Mouse (Mus musculus): ENCODE data around the gene Pelo. TPM values are rescaled to one million over a fixed set of nuclear protein-coding genes. Genes with fewer than 3 reads are reported as not detected.
A peak's percentile ranks its signal among the peaks of the same experiment; 100 is the strongest.

Gene Pelo
- 10 to 100 TPM; 21.0 to 22.7 TPM for total RNA-seq (2021)

DNA sequence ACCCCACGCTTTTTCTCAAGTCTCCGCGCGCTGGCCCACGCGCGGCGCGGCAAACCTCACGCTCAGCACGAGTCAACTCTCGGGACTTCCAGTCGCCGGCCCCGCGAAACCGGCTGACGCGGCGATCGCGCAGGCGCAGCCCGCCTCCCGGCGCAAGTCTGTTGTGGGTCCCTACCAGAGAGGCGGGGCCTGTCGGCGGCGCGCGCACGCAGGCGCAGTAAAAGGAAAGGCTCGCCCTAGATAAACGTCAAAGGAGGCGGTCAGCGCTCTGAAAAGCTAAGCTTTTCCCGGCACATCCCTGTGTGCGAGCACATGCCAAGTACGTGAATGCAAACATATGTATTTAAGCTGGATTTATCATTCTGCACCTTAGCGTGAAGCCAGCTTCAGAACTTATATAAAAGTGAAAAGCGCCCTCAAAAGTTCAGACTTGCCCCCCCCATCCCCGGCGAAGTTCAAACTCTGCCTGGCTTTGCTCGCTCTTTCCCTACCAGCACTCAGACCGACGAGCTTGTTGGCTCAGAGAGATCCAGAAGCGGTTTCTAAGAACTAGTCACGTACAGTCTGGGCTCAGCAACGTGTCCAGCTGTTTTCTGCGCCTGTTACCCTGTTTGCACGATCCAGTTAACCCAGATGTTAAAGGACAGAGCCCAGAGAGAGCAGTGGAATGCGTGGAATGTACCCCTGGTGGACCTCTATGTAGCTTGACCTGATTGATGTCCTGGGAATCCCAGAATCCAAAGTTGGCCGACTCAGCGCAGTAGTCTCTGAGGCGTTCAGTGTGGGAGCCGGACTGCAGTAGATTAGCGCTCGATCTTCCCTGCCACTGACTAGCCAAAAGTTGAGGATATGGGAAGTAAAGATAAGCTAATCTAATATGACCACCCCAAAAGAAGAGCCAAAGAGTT, at the start of gene Pelo:
TSS of gene Pelo (minus strand) at position 118 of the 908 bp plus-strand sequence.
- DNase-seq (ENCODE audit: extremely low spot score in 1 of 2, low spot score in 1 of 2), result peak; percentile 85 to 91

DNA sequence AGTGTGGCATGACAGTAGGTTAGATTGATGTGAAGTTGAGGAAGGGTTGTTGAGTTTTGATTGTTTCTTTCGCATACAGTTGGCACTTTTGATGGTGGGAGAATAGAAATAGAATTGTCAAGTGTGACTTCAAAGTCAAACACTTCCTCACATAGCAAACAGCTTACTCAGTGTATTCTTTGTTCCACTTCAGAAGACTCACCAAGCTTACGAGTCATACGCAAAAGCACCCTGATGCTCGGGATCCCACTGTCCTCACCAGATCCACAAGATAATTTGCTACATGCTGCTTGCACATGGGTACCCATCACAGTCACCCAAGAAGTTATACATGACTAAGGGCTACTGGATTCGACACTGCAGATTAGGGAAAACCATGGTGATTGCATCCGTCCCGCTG, 48.5 kb upstream of the Pelo start:
- no peak for DNase-seq (ENCODE audit: extremely low spot score in 1 of 2, low spot score in 1 of 2)

DNA sequence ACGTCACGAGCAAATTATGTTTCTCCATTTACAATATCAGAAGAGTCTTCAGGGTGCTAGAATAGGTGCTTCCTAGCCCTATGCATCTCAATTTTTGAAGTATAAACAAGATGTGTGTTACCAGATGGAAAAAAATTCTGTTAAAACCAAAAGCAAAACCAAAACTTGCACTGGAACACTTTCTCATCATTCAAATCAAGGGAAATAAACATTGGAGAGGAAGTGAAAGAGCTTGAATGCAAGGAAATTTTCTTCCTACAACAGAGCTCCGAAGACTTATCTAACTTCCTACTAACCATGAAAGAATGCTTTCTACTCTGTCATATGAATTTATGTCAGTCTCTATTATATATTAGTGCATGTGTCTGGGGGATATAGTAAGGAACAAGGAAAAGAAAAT, 46.8 kb upstream of the Pelo start:
- DNase-seq (ENCODE audit: extremely low spot score in 1 of 2, low spot score in 1 of 2), result no peak

DNA sequence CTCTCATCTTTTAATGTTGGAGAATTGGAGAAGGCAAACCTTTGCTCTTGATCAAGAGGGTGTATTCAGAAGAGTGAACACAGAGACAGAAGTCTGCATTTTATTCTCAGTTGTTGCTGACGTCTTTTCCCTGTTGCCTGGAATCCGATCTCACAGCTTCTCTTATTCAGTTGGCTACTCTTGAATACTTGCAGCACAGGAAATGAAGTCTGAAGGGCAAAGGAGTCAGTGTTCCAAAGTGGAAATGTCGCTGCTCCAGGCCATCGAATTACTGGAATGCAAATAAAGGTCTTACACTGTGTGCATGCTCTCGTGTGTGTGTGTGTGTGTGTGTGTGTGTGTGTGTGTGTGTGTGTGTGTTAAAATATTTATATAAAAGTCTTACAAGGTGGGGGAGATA, 42.4 kb upstream of the Pelo start:
- DNase-seq (ENCODE audit: extremely low spot score in 1 of 2, low spot score in 1 of 2), result no peak

DNA sequence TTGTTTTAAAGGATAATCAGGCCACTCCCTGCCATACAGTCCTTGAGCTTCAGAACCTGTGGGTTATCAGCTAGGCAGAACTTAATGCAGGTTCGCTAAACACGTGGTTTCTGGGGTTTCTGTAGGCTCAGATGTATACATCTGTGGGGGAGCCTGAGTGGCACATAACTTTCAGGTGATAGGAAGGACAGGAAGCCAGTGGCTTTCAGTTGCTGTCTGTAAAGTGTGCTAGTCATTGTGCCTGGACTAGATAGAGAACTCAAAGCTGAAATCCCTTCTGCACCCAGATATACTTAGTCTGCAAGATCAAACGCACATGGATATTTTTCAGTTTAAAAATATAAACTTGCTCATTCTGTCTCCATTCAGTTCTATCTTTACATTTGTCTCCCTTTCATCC, 41.4 kb upstream of the Pelo start:
- no peak for DNase-seq (ENCODE audit: extremely low spot score in 1 of 2, low spot score in 1 of 2)

DNA sequence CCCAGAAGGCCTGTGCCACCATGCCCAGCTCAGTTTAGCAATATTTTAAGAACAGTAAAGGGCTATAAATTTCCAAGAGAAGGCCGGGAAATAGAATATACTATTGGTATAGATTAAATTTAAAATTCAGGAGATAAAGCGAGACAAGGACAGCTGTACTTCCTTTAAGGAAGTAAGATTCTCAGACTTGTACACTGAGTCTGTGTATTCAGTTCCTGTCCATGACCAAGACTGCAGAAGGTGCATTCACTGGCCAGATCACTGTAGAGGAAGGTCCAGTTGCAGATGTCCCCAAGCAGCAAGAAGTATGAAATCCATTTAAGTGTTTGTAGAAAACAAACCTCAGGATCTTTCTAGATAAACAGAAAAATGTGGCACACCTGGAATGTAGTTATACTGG, 40.0 kb upstream of the Pelo start:
- no peak for DNase-seq (ENCODE audit: extremely low spot score in 1 of 2, low spot score in 1 of 2)

DNA sequence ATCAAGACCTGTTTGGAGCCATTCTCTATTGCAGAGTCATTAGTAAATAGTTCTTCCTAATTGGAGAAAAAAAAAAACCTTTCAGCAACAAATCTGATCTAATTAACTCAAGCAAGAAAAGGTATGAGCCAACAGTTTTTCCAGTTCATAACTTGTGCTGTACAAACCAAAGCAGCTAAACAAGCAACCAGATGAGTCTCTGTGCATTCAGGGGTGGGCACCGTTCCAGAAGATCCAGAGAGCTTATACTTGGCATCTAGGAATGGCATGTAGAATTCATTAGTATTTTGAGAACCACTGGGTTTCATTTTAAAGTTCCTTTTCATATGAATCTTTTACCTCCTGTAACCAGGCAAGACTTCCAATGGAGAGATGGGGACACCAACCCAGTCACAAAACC, 37.8 kb upstream of the Pelo start:
- no peak for DNase-seq (ENCODE audit: extremely low spot score in 1 of 2, low spot score in 1 of 2)

DNA sequence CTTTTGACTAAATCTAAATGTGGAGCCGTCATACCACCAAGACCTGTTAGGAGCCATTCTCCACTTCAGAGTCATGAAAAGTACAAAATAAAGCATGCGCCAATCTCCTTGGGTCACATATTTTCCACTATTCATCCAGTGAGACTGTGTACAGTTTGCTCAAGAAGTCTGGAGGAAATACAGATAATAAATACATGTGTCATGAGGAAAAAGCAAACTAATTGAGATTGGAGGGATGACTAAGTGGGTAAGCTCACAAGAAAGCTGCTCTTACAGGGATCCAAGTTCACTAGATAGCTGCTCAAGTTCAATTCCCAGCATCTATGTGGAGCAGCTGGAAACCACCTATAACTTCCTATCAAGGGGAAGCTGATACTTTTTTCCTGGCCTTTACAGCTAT, 36.5 kb upstream of the Pelo start:
- DNase-seq (ENCODE audit: extremely low spot score in 1 of 2, low spot score in 1 of 2), result no peak

DNA sequence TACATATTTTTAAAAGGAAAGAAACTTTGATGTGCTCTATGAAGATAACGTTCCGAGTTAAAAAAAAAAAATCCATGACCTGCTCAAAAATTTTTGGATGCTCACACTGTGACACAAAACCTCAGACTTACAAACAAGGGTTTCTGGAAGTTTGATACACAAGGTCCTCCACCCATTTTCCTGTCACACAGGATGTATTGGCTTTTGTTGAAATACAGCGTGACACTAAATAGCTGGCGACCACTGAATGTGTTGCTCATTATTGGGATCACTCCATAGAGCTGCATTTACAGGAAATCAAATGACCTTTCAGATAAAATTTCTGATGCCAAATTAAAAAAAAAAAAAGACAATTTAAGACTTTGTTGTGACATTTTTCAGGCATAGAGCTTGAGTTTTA, 35.1 kb upstream of the Pelo start:
- no peak for DNase-seq (ENCODE audit: extremely low spot score in 1 of 2, low spot score in 1 of 2)

DNA sequence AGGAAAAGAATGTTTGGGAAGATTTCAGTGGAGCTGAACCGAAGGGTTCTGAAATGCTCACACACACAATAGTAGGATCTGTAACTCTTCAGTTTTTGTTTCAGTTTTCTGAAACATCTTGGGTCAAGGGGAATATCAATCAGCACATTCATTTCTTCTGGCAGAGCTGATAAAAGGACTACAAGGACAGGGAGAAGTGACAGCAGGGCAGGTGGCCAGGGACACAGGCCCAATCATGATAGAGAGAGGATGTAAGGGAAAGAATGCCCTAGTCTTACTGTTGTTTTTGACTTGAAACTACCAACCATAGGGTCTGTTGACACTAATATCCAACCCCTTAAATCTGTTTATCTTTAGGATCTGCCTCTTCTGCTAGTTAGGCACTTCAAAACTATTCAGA, 34.5 kb upstream of the Pelo start:
- DNase-seq (ENCODE audit: extremely low spot score in 1 of 2, low spot score in 1 of 2), result no peak

DNA sequence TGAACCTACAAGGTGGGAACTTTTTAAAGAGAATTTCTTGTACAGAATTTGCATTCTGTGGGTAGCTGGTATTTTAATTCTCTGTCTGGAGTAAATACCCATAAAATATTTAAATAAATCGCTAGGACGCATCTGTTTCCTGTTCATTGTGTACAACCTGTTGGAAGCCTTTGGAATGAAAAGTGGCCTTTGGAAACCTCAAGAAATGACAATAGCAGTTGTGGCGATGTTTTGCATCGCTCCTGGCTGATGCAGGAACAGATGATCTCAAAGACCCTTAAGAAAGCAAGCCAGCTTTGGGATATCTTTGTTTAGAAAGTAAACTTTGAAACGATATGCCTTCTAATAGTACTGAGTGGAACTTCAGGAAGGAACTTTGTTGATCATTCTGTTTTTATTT, 28.8 kb upstream of the Pelo start:
- DNase-seq (ENCODE audit: extremely low spot score in 1 of 2, low spot score in 1 of 2), result no peak

DNA sequence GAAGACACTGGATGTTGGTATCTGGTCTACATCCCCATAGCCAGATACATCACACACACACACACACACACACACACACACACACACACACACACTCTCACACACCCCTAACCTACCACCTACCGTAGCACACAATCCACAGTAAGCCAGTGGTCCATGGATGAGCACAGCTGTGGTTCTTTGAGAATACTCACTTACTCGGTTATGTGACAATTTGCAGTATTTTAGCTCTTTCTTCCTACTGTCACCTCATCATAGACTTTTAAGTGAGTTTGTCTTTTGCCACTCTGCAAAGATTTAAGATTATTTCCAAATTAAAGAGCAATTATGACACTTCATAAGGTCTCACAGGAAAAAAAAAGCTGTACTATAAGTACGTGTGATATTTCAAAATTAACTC, 28.2 kb upstream of the Pelo start:
- no peak for DNase-seq (ENCODE audit: extremely low spot score in 1 of 2, low spot score in 1 of 2)

DNA sequence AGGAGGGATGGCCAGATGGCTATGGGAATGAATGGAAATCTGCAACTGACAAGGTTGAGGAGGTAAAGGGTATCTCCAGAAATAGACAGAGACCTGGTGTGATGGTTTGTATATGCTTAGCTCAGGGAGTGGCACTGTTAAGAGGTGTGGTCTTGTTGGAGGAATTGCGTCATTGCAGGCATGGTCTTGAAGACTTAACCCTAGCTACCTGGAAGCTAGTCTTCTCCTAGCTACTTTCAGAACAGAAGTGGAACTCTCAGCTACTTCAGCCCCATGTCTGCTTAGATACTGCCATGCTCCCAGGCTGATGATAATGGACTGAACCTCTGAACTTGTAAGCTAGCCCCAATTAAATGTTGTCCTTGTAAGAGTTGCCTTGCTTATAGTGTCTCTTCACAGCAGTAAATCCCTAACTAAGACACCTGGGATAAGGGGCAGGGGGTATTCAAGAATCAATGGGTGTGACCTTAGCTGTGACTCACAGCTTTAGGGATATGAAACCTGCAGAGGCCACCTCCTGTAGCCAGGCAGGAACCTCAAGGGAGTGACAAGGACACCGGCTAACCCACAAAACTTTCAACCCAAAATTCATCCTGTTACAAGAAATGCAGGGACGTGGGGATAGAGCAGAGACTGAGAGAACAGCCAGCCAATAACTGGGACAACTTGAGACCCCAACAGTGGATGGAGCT, 27.1 kb upstream of the Pelo start:
- no peak for DNase-seq (ENCODE audit: extremely low spot score in 1 of 2, low spot score in 1 of 2)

DNA sequence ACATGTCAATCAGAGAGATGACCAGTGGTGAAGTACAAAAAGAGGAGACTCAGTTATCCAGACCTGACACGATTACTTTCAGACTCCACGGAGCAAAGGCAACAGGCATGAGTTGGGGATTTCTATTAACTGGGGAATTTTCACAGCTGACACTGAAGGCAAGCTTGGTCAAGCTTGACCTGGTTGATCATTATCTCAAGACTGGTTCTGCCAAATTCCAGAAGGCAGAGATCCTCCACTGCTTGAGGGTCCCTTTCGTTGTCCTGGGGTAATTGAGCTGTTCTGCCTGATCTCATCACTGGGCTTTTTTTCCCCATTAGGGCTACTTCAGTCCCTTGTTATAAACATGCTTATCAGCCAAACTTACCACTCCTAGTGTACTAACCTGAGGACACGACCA, 19.6 kb upstream of the Pelo start:
- no peak for DNase-seq (ENCODE audit: extremely low spot score in 1 of 2, low spot score in 1 of 2)

DNA sequence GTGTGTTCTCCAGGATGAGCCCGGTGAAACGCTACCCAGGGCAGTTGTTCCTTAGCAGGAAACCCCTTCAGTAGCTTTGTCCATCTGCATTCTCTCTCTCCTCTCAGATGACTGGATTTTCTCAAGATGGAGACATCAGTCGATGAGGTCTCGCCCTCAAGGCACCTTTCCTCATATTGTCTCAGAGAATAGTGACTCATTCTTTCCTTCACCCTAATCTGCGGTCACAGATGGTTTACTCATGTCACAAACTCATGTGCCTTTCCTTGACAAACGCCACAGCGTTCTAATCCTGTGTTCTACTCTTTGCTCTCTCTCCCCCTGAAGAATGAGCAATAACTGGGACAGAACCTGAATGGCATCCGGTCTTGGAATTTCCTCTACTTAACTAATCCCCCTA, 17.4 kb upstream of the Pelo start:
- DNase-seq (ENCODE audit: extremely low spot score in 1 of 2, low spot score in 1 of 2), result no peak

DNA sequence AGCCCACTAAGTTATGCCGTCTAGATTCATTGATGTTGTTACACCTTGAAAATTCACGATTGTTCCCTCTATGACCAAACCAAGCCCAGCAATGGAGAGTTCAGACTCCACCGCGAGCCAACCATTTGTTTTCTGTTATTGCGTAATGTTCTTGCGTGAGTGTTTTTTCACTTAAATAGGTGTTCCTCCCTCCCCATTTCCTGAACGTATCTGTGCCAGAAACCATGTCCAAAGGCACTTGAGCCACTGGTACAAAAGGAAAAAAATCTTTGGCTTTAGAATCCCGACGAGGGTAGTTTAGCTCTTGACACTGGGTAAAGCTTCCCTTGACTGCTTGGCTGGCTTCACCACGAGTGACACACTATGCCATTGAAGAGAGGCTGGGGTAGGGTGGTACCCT, 16.2 kb upstream of the Pelo start:
- no peak for DNase-seq (ENCODE audit: extremely low spot score in 1 of 2, low spot score in 1 of 2)

DNA sequence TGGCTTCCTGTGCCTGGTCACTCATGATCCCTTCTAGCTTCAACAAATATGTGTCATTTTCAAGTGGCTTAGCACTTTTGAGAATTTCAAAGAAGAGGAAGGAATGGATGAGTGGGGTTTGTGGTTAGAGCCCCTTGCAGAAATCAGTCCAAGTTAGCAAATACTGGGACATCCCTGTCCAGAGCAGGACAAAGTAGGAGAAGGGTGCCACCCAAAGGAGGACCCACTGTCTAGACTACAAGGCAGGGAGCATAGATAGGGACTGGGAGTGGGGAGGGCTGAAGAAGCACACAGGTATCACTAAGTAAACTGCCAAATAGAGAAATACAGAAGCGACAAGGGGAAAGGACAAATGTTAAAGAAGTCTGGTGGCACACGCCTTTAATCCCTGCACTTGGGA, 12.8 kb upstream of the Pelo start:
- no peak for DNase-seq (ENCODE audit: extremely low spot score in 1 of 2, low spot score in 1 of 2)

DNA sequence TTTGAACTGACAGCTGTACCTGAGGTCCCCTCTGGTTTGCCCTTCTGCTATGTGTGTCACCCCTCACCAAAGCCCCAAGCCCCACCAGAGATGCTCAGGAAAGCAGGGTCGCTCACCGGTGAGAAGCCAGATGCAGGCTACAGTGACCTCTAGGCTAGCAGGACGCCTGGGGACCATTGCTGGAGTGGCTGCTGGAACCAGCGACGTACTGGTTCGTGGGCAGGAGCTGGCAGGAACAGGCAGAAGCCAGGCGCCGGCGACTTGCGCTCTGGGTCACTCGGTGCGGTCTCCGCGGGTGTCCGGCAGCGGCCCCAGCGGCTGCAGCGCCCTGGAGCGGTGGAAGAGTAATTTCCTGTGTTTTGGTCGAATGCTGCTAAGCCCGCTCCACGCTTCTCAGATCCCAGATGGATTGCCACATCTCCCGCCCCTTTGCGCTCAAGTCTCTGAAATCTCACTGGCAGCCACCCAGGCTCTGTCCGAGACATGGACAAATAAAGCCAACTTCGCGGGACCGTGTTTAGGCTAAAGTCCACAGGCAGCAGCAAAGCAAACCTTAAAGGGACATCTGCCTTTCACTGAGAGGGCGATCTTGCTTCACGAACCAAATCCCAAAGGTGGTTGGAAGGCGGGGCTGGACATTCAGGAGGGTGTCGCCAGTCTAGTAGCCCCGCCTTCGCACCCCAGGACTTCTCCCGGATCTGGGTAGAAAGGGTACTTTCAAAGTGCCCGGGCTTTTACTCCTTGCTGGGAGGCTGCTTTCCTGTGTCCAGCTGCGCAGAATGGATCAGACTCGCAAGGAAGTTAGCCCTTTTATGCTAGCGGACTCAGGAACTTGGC, 11.6 kb upstream of the Pelo start, which contains the start of the genes Gm49395 and Itga1:
TSS of gene Gm49395 (minus strand) at position 567 of the 837 bp plus-strand sequence.
TSS of gene Itga1 (minus strand) at position 610 of the 837 bp plus-strand sequence.
- DNase-seq (ENCODE audit: extremely low spot score in 1 of 2, low spot score in 1 of 2), result peak; percentile 8 to 9

DNA sequence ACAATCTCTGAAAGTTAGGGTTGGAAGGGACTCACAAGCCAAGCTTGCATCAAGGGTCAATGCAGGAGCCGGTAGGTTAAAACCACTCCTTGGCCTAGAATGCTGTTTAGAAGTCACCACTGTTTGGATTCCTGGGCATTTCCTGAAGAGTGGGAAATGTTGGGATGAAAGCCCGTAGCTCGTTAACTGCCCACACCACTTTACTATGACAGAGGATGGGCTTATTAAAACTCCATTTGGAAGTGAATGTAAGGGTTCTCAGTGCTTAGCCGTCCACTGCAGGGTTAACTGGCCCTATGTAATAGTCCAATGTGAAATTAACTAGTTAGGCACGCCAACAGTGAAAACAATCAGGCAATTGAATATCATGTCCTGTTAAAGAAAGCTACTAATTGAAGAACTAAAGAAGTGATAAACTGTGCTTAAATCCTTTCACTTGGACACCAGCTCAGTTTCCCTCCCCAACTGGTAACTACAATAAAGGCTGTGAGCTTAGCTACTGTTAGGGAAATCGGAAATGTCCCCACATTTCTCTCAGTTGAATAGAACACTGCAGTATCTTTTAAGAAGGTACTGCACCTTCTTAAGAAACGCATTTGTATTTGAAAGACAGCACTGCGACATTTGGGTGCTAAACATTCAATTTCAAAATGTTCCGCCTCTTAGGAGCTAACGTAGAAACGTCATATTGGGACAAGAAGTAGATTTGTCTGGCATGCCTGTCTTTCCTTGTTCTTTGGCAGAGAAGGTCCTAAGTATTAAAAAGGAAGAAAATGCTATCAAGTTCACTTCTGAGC, 10.6 kb upstream of the Pelo start:
- DNase-seq (ENCODE audit: extremely low spot score in 1 of 2, low spot score in 1 of 2), result no peak

DNA sequence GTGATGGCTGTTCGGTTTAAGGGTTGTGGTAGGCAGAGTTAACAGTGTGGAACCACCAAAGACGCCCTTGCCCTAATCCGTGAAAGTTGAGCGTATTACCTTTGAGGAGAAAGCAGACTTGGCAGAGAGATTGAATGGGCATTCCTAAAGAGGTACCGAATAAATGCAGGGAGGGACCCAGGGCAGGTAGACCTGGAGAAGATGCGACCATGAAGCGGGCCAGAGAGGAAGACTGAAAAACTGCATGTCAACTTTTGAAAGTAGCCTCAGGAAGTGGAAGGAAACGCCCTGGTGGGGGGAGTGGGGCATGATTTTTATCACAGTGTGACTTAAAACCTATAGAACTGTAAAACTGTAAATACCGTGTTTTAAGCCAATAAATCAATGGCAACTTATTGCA, 9.4 kb upstream of the Pelo start:
- no peak for DNase-seq (ENCODE audit: extremely low spot score in 1 of 2, low spot score in 1 of 2)

All from layer of hippocampus, postnatal 25 days (tissue).